Mouse (Mus musculus) MEL (cell line): ENCODE measurements around the gene Fbxw4.

Experiments
- BHLHE40 ChIP-seq: IDR thresholded peaks from 2 replicates; pipeline ENCODE4 v1.6.1; 2012; ENCODE audit warnings: low read depth, mild to moderate bottlenecking, inconsistent platforms, low read length, improper control_type of control experiment, borderline replicate concordance
- CTCF ChIP-seq, 3 experiments: IDR thresholded peaks in 2 of 3; conservative IDR thresholded peaks in 1 of 3; 2 replicates each; pipeline ENCODE4 v1.5.1; 2011 to 2012; ENCODE audit warnings: low read length in 3 of 3, low read depth in 2 of 3, mild to moderate bottlenecking in 2 of 3, improper control_type of control experiment in 1 of 3, inconsistent platforms in 1 of 3, mixed read lengths in 1 of 3, moderate library complexity in 1 of 3; ENCODE audit not compliant: control insufficient read depth in 1 of 3, insufficient read depth in 1 of 3, poor library complexity in 1 of 3, severe bottlenecking in 1 of 3
- ELF1 ChIP-seq: IDR thresholded peaks from 2 replicates; pipeline ENCODE4 v1.6.1; 2014; ENCODE audit warnings: low read depth, mild to moderate bottlenecking, inconsistent platforms, low read length, improper control_type of control experiment, moderate library complexity
- GABPA ChIP-seq: IDR thresholded peaks from 2 replicates; pipeline ENCODE4 v1.6.1; 2012; ENCODE audit warnings: low read depth, mild to moderate bottlenecking, inconsistent platforms, low read length, improper control_type of control experiment, moderate library complexity
- GATA1 ChIP-seq: IDR thresholded peaks from 2 replicates; pipeline ENCODE4 v1.6.1; 2011; ENCODE audit warnings: low read depth, low read length, improper control_type of control experiment
- JUND ChIP-seq: IDR thresholded peaks from 2 replicates; pipeline ENCODE4 v1.6.1; 2011; ENCODE audit warnings: low read depth, mild to moderate bottlenecking, improper control_type of control experiment, low read length
- POLR2A ChIP-seq, 2 experiments: IDR thresholded peaks; 2 replicates each; pipeline ENCODE4 v1.6.1; 2011 to 2012; ENCODE audit warnings: low read length in 2 of 2, mild to moderate bottlenecking in 2 of 2, control low read depth in 1 of 2, improper control_type of control experiment in 1 of 2, low read depth in 1 of 2, moderate library complexity in 1 of 2; ENCODE audit not compliant: control insufficient read depth in 1 of 2, insufficient read depth in 1 of 2, poor library complexity in 1 of 2
- POLR2AphosphoS2 ChIP-seq: IDR thresholded peaks from 2 replicates; pipeline ENCODE4 v1.6.1; 2011; ENCODE audit warnings: low read length, improper control_type of control experiment
- RCOR1 ChIP-seq: IDR thresholded peaks from 2 replicates; pipeline ENCODE4 v1.6.1; 2012; ENCODE audit warnings: low read depth, mild to moderate bottlenecking, inconsistent platforms, low read length, improper control_type of control experiment
- UBTF ChIP-seq: IDR thresholded peaks from 2 replicates; pipeline ENCODE4 v1.6.1; 2012; ENCODE audit warnings: low read depth, mild to moderate bottlenecking, inconsistent platforms, low read length, improper control_type of control experiment, moderate library complexity, borderline replicate concordance; ENCODE audit not compliant: insufficient read depth
- USF1 ChIP-seq: IDR thresholded peaks from 2 replicates; pipeline ENCODE4 v1.6.1; 2014; ENCODE audit warnings: low read depth, mild to moderate bottlenecking, inconsistent platforms, low read length, improper control_type of control experiment, moderate library complexity
- USF2 ChIP-seq, 2 experiments: IDR thresholded peaks; 2 replicates each; pipeline ENCODE4 v1.6.1; 2011 to 2012; ENCODE audit warnings: improper control_type of control experiment in 2 of 2, low read length in 2 of 2, borderline replicate concordance in 1 of 2, inconsistent platforms in 1 of 2, low read depth in 1 of 2, mild to moderate bottlenecking in 1 of 2; ENCODE audit not compliant: insufficient read depth in 1 of 2
- ZNF384 ChIP-seq: IDR thresholded peaks from 2 replicates; pipeline ENCODE4 v1.6.1; 2012; ENCODE audit warnings: low read depth, mild to moderate bottlenecking, inconsistent platforms, low read length, improper control_type of control experiment

GRCm38 (mm10) chr19:45573861-45574267 is 86.2 kb downstream of the Fbxw4 start:
- no peak; a peak in 1 of 4 replicates for TF ChIP-seq POLR2A (IDR thresholded peaks at IDR 0.05; ENCODE audit: control insufficient read depth in 1 of 2, insufficient read depth in 1 of 2, low read depth in 1 of 2, low read length in 2 of 2, poor library complexity in 1 of 2)
- 0 out of 2 replicates have a peak, but pooled peaks have one; percentile 32 for TF ChIP-seq ELF1
- no peak for TF ChIP-seq BHLHE40
- TF ChIP-seq GABPA = no peak
- TF ChIP-seq GATA1 = no peak
- peak; percentile 91 to 95 (median 94) for TF ChIP-seq CTCF (IDR thresholded peaks at IDR 0.05 in 2 of 3, conservative IDR thresholded peaks at IDR 0.05 in 1 of 3; ENCODE audit: control insufficient read depth in 1 of 3, insufficient read depth in 1 of 3, low read depth in 2 of 3, low read length in 3 of 3, poor library complexity in 1 of 3, severe bottlenecking in 1 of 3)
- no peak for TF ChIP-seq UBTF
- TF ChIP-seq USF1 = no peak
- TF ChIP-seq RCOR1 = peak; percentile 30; the same call in 1 of the 2 replicates
- no peak for TF ChIP-seq USF2 (IDR thresholded peaks at IDR 0.05; ENCODE audit: borderline replicate concordance in 1 of 2, insufficient read depth in 1 of 2, low read depth in 1 of 2, low read length in 2 of 2)
- no peak for TF ChIP-seq POLR2AphosphoS2
- TF ChIP-seq ZNF384 = peak; percentile 69
- TF ChIP-seq JUND = no peak
